Mouse (Mus musculus) lung, postnatal 0 days (tissue): ENCODE data around the gene Rundc1. TPM values are rescaled to one million over a fixed set of nuclear protein-coding genes. Genes with fewer than 3 reads are reported as not detected.
"Not testable (repeated sequence)": the region's sequence is repeated elsewhere in the genome, so short reads cannot be mapped to it uniquely, and the experiment has no call there.

Source experiments
- ATAC-seq: fragments of 200-750 bp; cut with Nextera tagmentation; 2 replicates; pipeline ENCODE4 v1.8.0; 2017; ENCODE audit warnings: moderate library complexity
- DNase-seq: peaks from one replicate; pipeline ENCODE4 v3.0.0-alpha.2; 2016; ENCODE audit warnings: low spot score
- H3K27ac ChIP-seq: fragments of 300-500 bp; sonication (generic); 2 replicates; pipeline ENCODE4 v1.5.1; 2014; ENCODE audit warnings: antibody characterized with exemption, mild to moderate bottlenecking, low read length, mixed read lengths
- H3K27me3 ChIP-seq: fragments of 300-500 bp; sonication (generic); replicated peaks from 2 replicates; pipeline ENCODE4 v1.6.1; 2014; ENCODE audit warnings: low read length, mixed read lengths; ENCODE audit not compliant: insufficient read depth
- H3K36me3 ChIP-seq: fragments of 300-500 bp; sonication (generic); 2 replicates; pipeline ENCODE4 v1.6.1; 2014; ENCODE audit warnings: low read length, mixed read lengths; ENCODE audit not compliant: insufficient read depth
- H3K4me1 ChIP-seq: fragments of 300-500 bp; sonication (generic); 2 replicates; pipeline ENCODE4 v1.6.1; 2014; ENCODE audit warnings: antibody characterized with exemption, low read depth, low read length, mixed read lengths; ENCODE audit not compliant: insufficient read depth
- H3K4me2 ChIP-seq: fragments of 300-500 bp; sonication (generic); replicated peaks from 2 replicates; pipeline ENCODE4 v1.6.1; 2014; ENCODE audit warnings: low read depth, mild to moderate bottlenecking, low read length, moderate library complexity, mixed read lengths
- H3K4me3 ChIP-seq: fragments of 300-500 bp; sonication (generic); 2 replicates; pipeline ENCODE4 v1.5.1; 2014; ENCODE audit warnings: low read depth, low read length
- H3K9ac ChIP-seq: fragments of 300-500 bp; sonication (generic); replicated peaks from 2 replicates; pipeline ENCODE4 v1.6.1; 2014; ENCODE audit warnings: low read depth, mild to moderate bottlenecking
- H3K9me3 ChIP-seq: fragments of 300-500 bp; sonication (generic); 2 replicates; pipeline ENCODE4 v1.6.1; 2016; ENCODE audit warnings: low read length, mixed read lengths
- CTCF ChIP-seq: IDR thresholded peaks from 2 replicates; pipeline ENCODE4 v1.5.1; 2016; ENCODE audit warnings: antibody characterized with exemption, mild to moderate bottlenecking
- EP300 ChIP-seq: IDR thresholded peaks from 2 replicates; pipeline ENCODE4 v1.6.1; 2016; ENCODE audit warnings: antibody characterized with exemption, mild to moderate bottlenecking, control low read depth
- WGBS: fragments of 180-500 bp; shearing (Covaris S2); extraction: QIAGEN DNeasy Blood & Tissue Kit; methylation state at CpG from one replicate; pipeline ENCODE4 v1.1.7; 2014; 5-methylcytosine and 5-hydroxymethylcytosine counted together
- polyA plus RNA-seq: library from polyadenylated mRNA; unstranded; fragments of >200 nt; fragmentation: Nextera tagmentation; extraction: Ambion mirVana; gene quantifications from 2 replicates; pipeline ENCODE4 v1.2.1, GENCODE M21; 2015

The Rundc1 gene
- polyA plus RNA-seq, 1 experiment from 2014 or later, result 14.3 TPM

- TF ChIP-seq EP300, result peak; percentile 95
- peak; percentile 88 for TF ChIP-seq CTCF
- ATAC-seq, result peak; percentile 99
- WGBS, result under 1% methylated on average over 42 of the region's 42 CpGs
- H3K4me3 ChIP-seq, result peak within 1 kb of the TSS; percentile 75
- H3K27ac ChIP-seq, result peak within 1 kb of the TSS; percentile 95
- peaks cover 14% of the 10 kb centered on the region; the same call in 1 of the 2 replicates for H3K36me3 ChIP-seq
- no peaks in the 10 kb centered on the region for H3K9me3 ChIP-seq
- H3K4me1 ChIP-seq, result no peaks in the 10 kb centered on the region; the same call in 1 of the 2 replicates
- no peaks in the 10 kb centered on the region for H3K27me3 ChIP-seq
- peak within 1 kb of the TSS; percentile 66 for H3K4me2 ChIP-seq
- peak within 1 kb of the TSS; percentile 99 for H3K9ac ChIP-seq
- DNase-seq, result peak; percentile 100
Measured at GRCm38 (mm10) chr11:101442127-101442693, 17.3 kb downstream of the Rundc1 start, which contains the start of gene Rpl27. Rpl27 (plus strand) TSS chr11:101442298.

GRCm38 (mm10) chr11:101442760-101443159 is 17.9 kb downstream of the Rundc1 start:
- DNase-seq, result peak; percentile 33
- WGBS, result under 1% methylated on average over 14 of the region's 14 CpGs
- Histone ChIP-seq H3K9ac (peak overlapping the region; percentile 99), H3K9me3 (no peaks in the 10 kb centered on the region), H3K4me3 (peak overlapping the region; percentile 75), H3K27ac (peak overlapping the region; percentile 95), H3K4me1 (no peaks in the 10 kb centered on the region; the same call in 1 of the 2 replicates), H3K27me3 (no peaks in the 10 kb centered on the region), H3K36me3 (peaks cover 14% of the 10 kb centered on the region; the same call in 1 of the 2 replicates), H3K4me2 (peak overlapping the region; percentile 66)
- no peak for ATAC-seq
- TF ChIP-seq CTCF (no peak), EP300 (no peak)

GRCm38 (mm10) chr11:101446319-101446718 is 21.4 kb downstream of the Rundc1 start:
- 89% methylated on average over 1 of the region's 1 CpGs for WGBS
- H3K4me1 ChIP-seq, result peaks cover 9% of the 10 kb centered on the region; the same call in 1 of the 2 replicates
- no peak overlapping the region for H3K4me3 ChIP-seq
- ATAC-seq (no peak), DNase-seq (no peak)
- no peak overlapping the region for H3K27ac ChIP-seq
- no peak overlapping the region for H3K4me2 ChIP-seq
- H3K9ac ChIP-seq, result no peak overlapping the region
- no peak for TF ChIP-seq EP300
- no peak for TF ChIP-seq CTCF
- H3K9me3 ChIP-seq, result no peaks in the 10 kb centered on the region
- no peaks in the 10 kb centered on the region for H3K27me3 ChIP-seq
- peaks cover 14% of the 10 kb centered on the region; the same call in 1 of the 2 replicates for H3K36me3 ChIP-seq

GRCm38 (mm10) chr11:101446860-101447259 is 22.0 kb downstream of the Rundc1 start:
- peaks cover 14% of the 10 kb centered on the region; the same call in 1 of the 2 replicates for H3K36me3 ChIP-seq
- not testable (repeated sequence) for H3K4me3 ChIP-seq, H3K9me3 ChIP-seq, H3K27ac ChIP-seq, DNase-seq, H3K4me2 ChIP-seq, H3K4me1 ChIP-seq, ATAC-seq, H3K27me3 ChIP-seq, H3K9ac ChIP-seq
- whole genome bisulfite sequencing, result 89% methylated on average over 8 of the region's 8 CpGs

GRCm38 (mm10) chr11:101447786-101448185 is 22.9 kb downstream of the Rundc1 start:
- H3K9ac ChIP-seq, result no peak overlapping the region

GRCm38 (mm10) chr11:101448274-101448746 is 23.4 kb downstream of the Rundc1 start, which contains the start of gene Ifi35:
Ifi35 (plus strand) TSS chr11:101448407.
- peak within 1 kb of the TSS; percentile 91 for H3K27ac ChIP-seq
- H3K36me3 ChIP-seq, result peaks cover 14% of the 10 kb centered on the region; the same call in 1 of the 2 replicates
- DNase-seq, result peak; percentile 97
- ATAC-seq, result peak; percentile 93
- peaks cover 9% of the 10 kb centered on the region; the same call in 1 of the 2 replicates for H3K4me1 ChIP-seq
- H3K9ac ChIP-seq, result peak within 1 kb of the TSS; percentile 46
- H3K4me3 ChIP-seq, result peak within 1 kb of the TSS; percentile 52
- no peaks in the 10 kb centered on the region for H3K27me3 ChIP-seq
- no peaks in the 10 kb centered on the region for H3K9me3 ChIP-seq
- 8% methylated on average over 10 of the region's 10 CpGs for WGBS
- peak within 1 kb of the TSS; percentile 50 for H3K4me2 ChIP-seq
- TF ChIP-seq EP300, result peak; percentile 40; the same call in 1 of the 2 replicates
- TF ChIP-seq CTCF, result 0 out of 2 replicates have a peak, but pooled peaks have one; percentile 6

More at GRCm38 (mm10) chr11:101447786-101448185, 22.9 kb downstream of the Rundc1 start:
- H3K4me2 ChIP-seq, result no peak overlapping the region
- peak overlapping the region; percentile 91; the same call in 1 of the 2 replicates for H3K27ac ChIP-seq
- H3K4me1 ChIP-seq, result peaks cover 9% of the 10 kb centered on the region; the same call in 1 of the 2 replicates
- DNase-seq, result no peak
- no peaks in the 10 kb centered on the region for H3K9me3 ChIP-seq
- H3K36me3 ChIP-seq, result peaks cover 14% of the 10 kb centered on the region; the same call in 1 of the 2 replicates
- H3K27me3 ChIP-seq, result no peaks in the 10 kb centered on the region
- WGBS, result 84% methylated on average over 5 of the region's 5 CpGs
- no peak for TF ChIP-seq CTCF
- no peak for TF ChIP-seq EP300
- ATAC-seq, result no peak
- H3K4me3 ChIP-seq, result peak overlapping the region; percentile 52; the same call in 1 of the 2 replicates
